Mouse (Mus musculus) neutrophil, adult 83 days (primary cell): ENCODE data around the gene Soga3. TPM values are rescaled to one million over a fixed set of nuclear protein-coding genes. Genes with fewer than 3 reads are reported as not detected.

Experiments
- total RNA-seq, 2 experiments: library from RNA; stranded (reverse); gene quantifications; one replicate each; pipeline ENCODE4 v1.2.4; 2023

The Soga3 gene
- not detected for total RNA-seq

DNA sequence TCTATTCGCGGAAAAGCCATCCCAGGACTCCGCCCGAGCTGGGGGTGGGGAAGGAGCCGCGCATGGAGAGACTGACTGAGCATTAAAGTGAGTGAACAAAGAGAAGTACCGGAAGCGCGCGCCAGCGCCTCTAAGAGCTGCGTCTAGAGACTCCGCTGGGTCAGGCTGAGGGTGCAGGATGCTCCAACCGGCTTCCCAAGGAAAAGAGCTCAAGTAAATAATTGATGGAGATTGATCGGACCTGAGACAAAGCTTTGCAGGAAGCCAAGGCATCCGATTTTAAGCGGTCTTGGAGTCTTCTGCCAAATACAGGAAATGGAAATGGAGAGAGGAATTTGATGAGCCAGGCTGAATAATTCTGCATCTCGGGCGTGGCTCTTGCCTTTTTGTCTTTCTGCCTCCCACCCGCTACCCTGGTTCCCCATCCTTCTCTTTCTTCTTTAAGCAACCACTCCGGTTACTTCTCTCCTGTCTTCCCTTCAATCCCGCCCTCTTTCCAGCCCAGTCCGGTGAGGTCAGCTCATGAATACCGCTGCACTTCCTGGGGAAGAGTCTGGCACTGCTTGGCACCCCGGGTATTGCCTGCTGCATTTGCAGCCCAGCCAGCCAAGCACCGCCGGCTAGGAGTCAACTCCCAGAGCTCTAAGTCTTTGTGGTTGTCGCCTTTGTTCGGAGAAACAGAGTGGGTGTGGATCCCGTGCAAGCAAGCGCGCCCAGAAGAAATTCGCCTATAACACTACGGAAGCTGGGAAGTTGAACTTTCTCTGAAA lies at the start of gene Soga3:
Soga3 (plus strand) TSS at position 274 of the 770 bp plus-strand sequence.

DNA sequence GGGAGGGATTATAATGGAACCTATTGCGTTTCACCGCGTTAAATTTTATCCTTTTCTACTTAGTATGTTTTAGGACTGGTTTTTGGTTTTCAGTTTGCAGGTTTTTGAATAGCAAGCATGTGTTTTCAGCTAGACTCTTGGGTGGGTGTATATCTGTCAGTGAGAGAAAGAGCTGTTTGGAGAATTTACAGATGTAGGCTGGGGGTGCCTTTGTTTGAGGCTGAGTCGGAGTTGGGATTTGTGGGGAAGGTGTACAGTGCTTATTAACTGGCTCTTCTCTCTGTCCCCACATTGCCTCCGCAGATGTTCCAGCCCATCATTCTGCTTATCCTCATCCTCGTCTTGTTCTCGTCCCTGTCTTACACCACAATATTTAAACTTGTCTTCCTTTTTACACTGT lies 55.0 kb downstream of the Soga3 start, which contains the start of gene Gm49353:
Gm49353 (plus strand) TSS at position 313 of the 400 bp plus-strand sequence.

DNA sequence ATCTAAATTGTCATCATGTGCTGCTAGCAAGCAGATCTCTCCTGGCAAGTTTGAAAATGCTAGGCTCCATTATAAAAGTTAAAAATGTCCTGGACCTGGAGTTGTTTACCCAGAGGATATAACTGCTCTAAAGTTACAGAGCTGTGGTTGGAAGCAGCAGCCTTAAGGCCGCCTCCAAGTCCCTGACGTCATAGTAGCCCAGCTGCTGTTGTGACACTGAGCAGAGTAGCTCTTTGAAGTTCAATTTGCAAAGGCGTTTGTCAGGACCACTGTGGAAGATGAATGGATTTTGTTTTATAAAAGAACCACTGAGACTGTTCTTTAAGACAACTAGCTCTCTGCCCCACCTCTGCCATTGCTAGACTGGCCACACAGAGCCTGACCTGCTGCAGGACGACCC lies 67.8 kb downstream of the Soga3 start, which contains the start of gene 9330159F19Rik:
9330159F19Rik (plus strand) TSS at position 154 of the 400 bp plus-strand sequence.

Other genes with a start within 250 kb of the Soga3 start
- gene 2310057J18Rik, start 157.5 kb upstream of the Soga3 start, total RNA-seq = not detected
- not detected for gene Gm49353, start 55.1 kb downstream of the Soga3 start, total RNA-seq
- not detected for gene 9330159F19Rik, start 67.8 kb downstream of the Soga3 start, total RNA-seq
- gene Echdc1, start 169.3 kb downstream of the Soga3 start, total RNA-seq = 1 to 10 TPM; 2.9 to 3.5 TPM
- gene Rnf146, start 218.6 kb downstream of the Soga3 start, total RNA-seq = 10 to 100 TPM; 41.6 to 45.2 TPM